Mouse (Mus musculus): ENCODE measurements around the gene Sh3bp4. TPM values are rescaled to one million over a fixed set of nuclear protein-coding genes. Genes with fewer than 3 reads are reported as not detected.

Sh3bp4 gene
- polyA plus RNA-seq, 1 experiment from 2014 or later: 15.7 TPM

DNA sequence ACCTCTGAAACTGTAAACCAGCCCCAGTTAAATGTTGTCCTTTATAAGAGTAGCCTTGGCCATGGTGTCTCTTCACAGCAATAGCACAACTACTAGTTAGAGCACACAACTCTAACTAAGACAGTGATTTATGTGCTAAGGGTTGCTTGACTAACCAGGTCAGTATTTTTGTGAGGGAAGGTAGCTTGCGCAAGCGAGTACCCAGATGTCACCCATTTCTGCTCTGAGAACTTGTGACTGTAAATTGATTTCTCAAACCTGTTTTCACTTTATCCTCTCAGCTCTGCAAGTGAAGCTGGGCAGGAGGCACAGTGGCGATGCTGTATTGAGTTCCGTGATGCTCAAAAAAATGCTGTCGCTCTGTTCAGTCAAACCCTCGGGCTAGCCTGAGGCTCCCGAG lies 117.2 kb downstream of the Sh3bp4 start:
- H3K9me3 ChIP-seq (replicated peaks; ENCODE audit: control insufficient read depth, low read length): no peaks in the 10 kb centered on the region
- H3K27me3 ChIP-seq (replicated peaks; ENCODE audit: control insufficient read depth, insufficient read depth, low read length): no peaks in the 10 kb centered on the region
- H3K4me1 ChIP-seq (ENCODE audit: control insufficient read depth, insufficient read depth, low read length): peaks cover 11% of the 10 kb centered on the region
- 85% methylated on average over 7 of the region's 7 CpGs for WGBS
- ATAC-seq (no peak), DNase-seq (ENCODE audit: low spot score) (no peak)
- no peak overlapping the region for H3K4me3 ChIP-seq (ENCODE audit: low read depth, low read length)
- H3K4me2 ChIP-seq (ENCODE audit: low read length): no peak overlapping the region
- no peak overlapping the region for H3K9ac ChIP-seq (ENCODE audit: low read length)
- no peaks in the 10 kb centered on the region for H3K36me3 ChIP-seq (ENCODE audit: control insufficient read depth, insufficient read depth, low read length)
- H3K27ac ChIP-seq (ENCODE audit: low read depth, low read length): no peak overlapping the region

DNA sequence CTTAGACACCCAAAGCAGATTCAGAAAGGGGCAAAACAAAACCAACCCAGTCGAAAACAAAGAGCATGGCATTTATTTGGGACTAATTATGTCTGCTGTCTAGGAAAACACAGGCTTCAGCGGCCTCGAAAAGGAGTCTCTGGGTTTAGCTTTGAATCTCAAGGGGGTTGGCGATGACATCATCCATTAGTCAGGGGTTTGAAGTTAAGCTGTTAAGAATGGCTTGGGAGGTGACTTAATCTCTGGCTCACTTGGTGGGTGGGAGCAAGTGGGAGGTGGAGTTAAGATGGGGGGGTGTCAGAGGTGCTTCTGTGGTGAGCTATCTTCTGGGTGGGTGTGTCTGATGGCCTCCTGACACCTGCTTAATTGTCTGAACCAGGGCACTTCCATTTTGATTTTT lies 117.9 kb downstream of the Sh3bp4 start:
- no peak overlapping the region for H3K27ac ChIP-seq (ENCODE audit: low read depth, low read length)
- no peak overlapping the region for H3K4me3 ChIP-seq (ENCODE audit: low read depth, low read length)
- no peak overlapping the region for H3K4me2 ChIP-seq (ENCODE audit: low read length)
- DNase-seq (ENCODE audit: low spot score): peak; percentile 62
- no peaks in the 10 kb centered on the region for H3K36me3 ChIP-seq (ENCODE audit: control insufficient read depth, insufficient read depth, low read length)
- no peaks in the 10 kb centered on the region for H3K9me3 ChIP-seq (replicated peaks; ENCODE audit: control insufficient read depth, low read length)
- peaks cover 11% of the 10 kb centered on the region for H3K4me1 ChIP-seq (ENCODE audit: control insufficient read depth, insufficient read depth, low read length)
- H3K9ac ChIP-seq (ENCODE audit: low read length): no peak overlapping the region
- 0 out of 2 replicates have a peak, but pooled peaks have one; percentile 22 for ATAC-seq
- WGBS: 6% methylated on average over 4 of the region's 4 CpGs
- no peaks in the 10 kb centered on the region for H3K27me3 ChIP-seq (replicated peaks; ENCODE audit: control insufficient read depth, insufficient read depth, low read length)

DNA sequence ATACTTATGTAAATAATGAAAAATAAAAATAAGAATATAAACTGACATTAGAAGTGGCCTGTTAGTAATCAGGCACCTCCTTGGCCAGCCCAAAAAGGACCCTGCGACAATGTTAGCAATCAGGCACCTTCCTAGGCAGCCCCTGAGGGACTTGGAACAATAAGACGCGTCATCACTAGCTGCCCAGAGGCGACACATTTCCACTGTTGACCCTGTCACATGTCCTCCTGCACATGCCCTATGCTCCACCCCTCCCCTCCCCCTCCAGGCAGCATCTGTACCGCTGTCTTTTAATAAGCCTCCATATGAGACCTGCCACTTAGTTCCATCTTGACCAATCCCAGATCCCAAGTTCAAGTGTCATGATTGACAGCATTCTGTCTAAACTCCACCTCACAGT lies 119.0 kb downstream of the Sh3bp4 start:
- no peaks in the 10 kb centered on the region for H3K9me3 ChIP-seq (replicated peaks; ENCODE audit: control insufficient read depth, low read length)
- H3K4me1 ChIP-seq (ENCODE audit: control insufficient read depth, insufficient read depth, low read length): no peaks in the 10 kb centered on the region
- no peaks in the 10 kb centered on the region for H3K27me3 ChIP-seq (replicated peaks; ENCODE audit: control insufficient read depth, insufficient read depth, low read length)
- no peak overlapping the region for H3K27ac ChIP-seq (ENCODE audit: low read depth, low read length)
- H3K4me2 ChIP-seq (ENCODE audit: low read length): no peak overlapping the region
- 70% methylated on average over 5 of the region's 5 CpGs for WGBS
- H3K4me3 ChIP-seq (ENCODE audit: low read depth, low read length): no peak overlapping the region
- H3K36me3 ChIP-seq (ENCODE audit: control insufficient read depth, insufficient read depth, low read length): no peaks in the 10 kb centered on the region
- DNase-seq (ENCODE audit: low spot score): no peak
- H3K9ac ChIP-seq (ENCODE audit: low read length): no peak overlapping the region
- ATAC-seq: no peak

DNA sequence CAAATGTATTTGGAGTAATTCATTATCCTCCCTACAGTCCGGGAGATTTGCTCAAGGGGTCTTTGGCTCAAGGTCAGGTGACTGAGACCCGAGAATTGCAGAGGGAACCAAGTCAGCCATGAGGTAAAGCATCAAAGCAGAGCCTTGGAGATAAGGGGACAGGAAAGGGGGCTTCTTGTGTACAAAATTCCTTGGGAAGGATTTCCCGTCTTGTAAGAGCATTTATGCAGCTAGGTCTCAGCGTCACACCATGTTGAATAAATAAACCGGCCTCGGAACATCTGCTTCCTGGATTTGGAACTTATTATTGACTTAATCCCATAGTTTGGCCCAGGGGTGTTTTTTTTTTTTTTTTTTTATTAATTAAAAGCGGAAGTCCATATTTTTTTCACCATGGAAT lies 120.4 kb downstream of the Sh3bp4 start:
- Histone ChIP-seq H3K27me3 (replicated peaks; ENCODE audit: control insufficient read depth, insufficient read depth, low read length) (no peaks in the 10 kb centered on the region), H3K4me2 (ENCODE audit: low read length) (no peak overlapping the region), H3K9me3 (replicated peaks; ENCODE audit: control insufficient read depth, low read length) (no peaks in the 10 kb centered on the region), H3K27ac (ENCODE audit: low read depth, low read length) (no peak overlapping the region), H3K4me1 (ENCODE audit: control insufficient read depth, insufficient read depth, low read length) (no peaks in the 10 kb centered on the region), H3K36me3 (ENCODE audit: control insufficient read depth, insufficient read depth, low read length) (no peaks in the 10 kb centered on the region), H3K9ac (ENCODE audit: low read length) (no peak overlapping the region), H3K4me3 (ENCODE audit: low read depth, low read length) (no peak overlapping the region)
- WGBS: 55% methylated on average over 7 of the region's 7 CpGs
- DNase-seq (ENCODE audit: low spot score) (no peak), ATAC-seq (no peak)

DNA sequence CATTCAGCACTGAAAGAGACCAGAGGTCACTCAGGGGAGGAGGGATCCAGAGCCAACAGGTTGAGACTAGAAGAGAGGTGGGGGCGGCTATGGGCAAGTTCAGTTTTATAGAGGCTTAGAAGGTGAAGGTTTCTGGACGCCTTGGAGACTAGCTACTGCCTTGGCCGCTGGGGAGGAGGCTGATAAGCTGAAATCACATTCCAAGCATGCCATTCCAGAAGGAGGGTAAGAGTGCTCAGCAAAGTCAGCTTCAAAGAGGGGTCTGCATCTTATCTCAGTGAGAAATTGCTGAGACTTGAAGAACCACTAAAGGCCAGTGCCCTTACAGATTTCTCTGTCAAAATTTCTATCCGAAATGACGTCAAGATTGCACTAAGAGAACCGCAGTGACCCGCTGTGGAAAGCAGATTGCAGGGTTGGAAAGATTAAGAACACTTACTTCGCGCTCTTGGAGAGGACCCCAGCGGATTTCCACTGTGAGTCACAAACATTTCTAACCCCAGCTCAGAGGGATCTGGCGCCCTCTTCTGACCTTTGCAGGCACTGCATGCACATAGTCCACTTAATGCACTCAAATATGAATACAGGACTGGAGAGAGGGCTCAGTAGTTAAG lies 121.0 kb downstream of the Sh3bp4 start:
- no peaks in the 10 kb centered on the region for H3K36me3 ChIP-seq (ENCODE audit: control insufficient read depth, insufficient read depth, low read length)
- no peak for ATAC-seq
- H3K4me2 ChIP-seq (ENCODE audit: low read length): no peak overlapping the region
- 17% methylated on average over 11 of the region's 11 CpGs for WGBS
- H3K4me3 ChIP-seq (ENCODE audit: low read depth, low read length): no peak overlapping the region
- no peaks in the 10 kb centered on the region for H3K4me1 ChIP-seq (ENCODE audit: control insufficient read depth, insufficient read depth, low read length)
- H3K9ac ChIP-seq (ENCODE audit: low read length): no peak overlapping the region
- no peaks in the 10 kb centered on the region for H3K27me3 ChIP-seq (replicated peaks; ENCODE audit: control insufficient read depth, insufficient read depth, low read length)
- peak; percentile 61 for DNase-seq (ENCODE audit: low spot score)
- no peaks in the 10 kb centered on the region for H3K9me3 ChIP-seq (replicated peaks; ENCODE audit: control insufficient read depth, low read length)
- no peak overlapping the region for H3K27ac ChIP-seq (ENCODE audit: low read depth, low read length)

DNA sequence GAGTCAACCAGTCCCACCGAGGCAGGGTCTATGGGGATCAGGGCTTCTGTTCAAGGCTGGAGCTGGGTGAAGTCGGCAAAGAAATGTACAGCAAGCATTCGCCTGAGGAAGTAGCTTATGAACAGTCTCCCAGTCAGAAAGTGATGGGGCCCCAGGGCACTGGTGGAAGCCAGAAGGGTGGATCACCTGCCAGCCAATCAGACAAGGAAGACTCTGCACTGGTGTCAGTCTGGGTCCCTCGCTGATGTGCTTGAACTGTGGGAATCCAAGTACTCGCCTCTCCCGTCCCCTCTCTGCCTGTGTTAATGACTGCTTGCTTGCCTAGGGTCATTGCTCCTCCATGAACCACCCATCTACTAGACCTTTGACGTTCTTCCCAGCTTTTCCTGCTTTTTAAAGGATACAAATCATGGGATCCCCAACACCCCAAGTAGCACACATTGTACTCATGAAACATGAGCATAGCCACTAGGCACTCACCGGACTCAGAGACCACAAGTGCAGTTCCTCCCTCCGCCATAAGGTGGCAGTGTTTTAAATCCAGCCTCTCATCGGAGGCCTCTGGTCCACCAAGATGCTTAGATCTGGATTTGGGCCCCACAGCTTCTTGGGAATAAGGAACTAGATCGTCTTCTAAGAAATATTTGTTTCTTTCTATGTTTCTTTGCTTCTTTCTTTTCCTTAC lies 122.5 kb downstream of the Sh3bp4 start:
- no peak for ATAC-seq
- Histone ChIP-seq H3K4me1 (ENCODE audit: control insufficient read depth, insufficient read depth, low read length) (no peaks in the 10 kb centered on the region), H3K4me3 (ENCODE audit: low read depth, low read length) (no peak overlapping the region), H3K9me3 (replicated peaks; ENCODE audit: control insufficient read depth, low read length) (no peaks in the 10 kb centered on the region), H3K4me2 (ENCODE audit: low read length) (no peak overlapping the region), H3K27ac (ENCODE audit: low read depth, low read length) (no peak overlapping the region), H3K36me3 (ENCODE audit: control insufficient read depth, insufficient read depth, low read length) (no peaks in the 10 kb centered on the region), H3K27me3 (replicated peaks; ENCODE audit: control insufficient read depth, insufficient read depth, low read length) (no peaks in the 10 kb centered on the region), H3K9ac (ENCODE audit: low read length) (no peak overlapping the region)
- no peak for DNase-seq (ENCODE audit: low spot score)
- WGBS: 72% methylated on average over 11 of the region's 11 CpGs

DNA sequence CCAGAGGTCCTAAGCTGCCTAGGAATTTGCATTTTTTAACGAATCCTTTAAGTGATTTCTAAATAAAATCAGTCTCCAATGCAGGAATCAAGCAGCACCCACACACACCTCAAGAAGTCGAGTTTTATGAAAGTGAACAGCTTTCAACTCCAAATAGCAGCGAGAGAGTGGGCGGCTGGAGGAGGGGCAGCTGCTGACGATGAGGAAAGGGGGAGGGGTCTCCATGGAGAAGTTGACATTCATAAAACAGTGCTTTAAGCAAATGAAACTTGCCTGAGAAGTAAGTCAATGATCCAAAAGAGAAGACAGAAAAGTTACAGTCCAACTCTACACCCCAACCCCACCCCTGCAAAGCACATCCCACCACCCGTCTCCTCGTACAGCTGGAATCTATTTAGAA lies 123.4 kb downstream of the Sh3bp4 start:
- Histone ChIP-seq H3K9ac (ENCODE audit: low read length) (no peak overlapping the region), H3K27me3 (replicated peaks; ENCODE audit: control insufficient read depth, insufficient read depth, low read length) (no peaks in the 10 kb centered on the region), H3K27ac (ENCODE audit: low read depth, low read length) (no peak overlapping the region), H3K4me3 (ENCODE audit: low read depth, low read length) (no peak overlapping the region), H3K4me2 (ENCODE audit: low read length) (no peak overlapping the region), H3K9me3 (replicated peaks; ENCODE audit: control insufficient read depth, low read length) (no peaks in the 10 kb centered on the region), H3K4me1 (ENCODE audit: control insufficient read depth, insufficient read depth, low read length) (no peaks in the 10 kb centered on the region), H3K36me3 (ENCODE audit: control insufficient read depth, insufficient read depth, low read length) (no peaks in the 10 kb centered on the region)
- no peak for ATAC-seq
- 83% methylated on average over 7 of the region's 7 CpGs for WGBS
- no peak for DNase-seq (ENCODE audit: low spot score)

DNA sequence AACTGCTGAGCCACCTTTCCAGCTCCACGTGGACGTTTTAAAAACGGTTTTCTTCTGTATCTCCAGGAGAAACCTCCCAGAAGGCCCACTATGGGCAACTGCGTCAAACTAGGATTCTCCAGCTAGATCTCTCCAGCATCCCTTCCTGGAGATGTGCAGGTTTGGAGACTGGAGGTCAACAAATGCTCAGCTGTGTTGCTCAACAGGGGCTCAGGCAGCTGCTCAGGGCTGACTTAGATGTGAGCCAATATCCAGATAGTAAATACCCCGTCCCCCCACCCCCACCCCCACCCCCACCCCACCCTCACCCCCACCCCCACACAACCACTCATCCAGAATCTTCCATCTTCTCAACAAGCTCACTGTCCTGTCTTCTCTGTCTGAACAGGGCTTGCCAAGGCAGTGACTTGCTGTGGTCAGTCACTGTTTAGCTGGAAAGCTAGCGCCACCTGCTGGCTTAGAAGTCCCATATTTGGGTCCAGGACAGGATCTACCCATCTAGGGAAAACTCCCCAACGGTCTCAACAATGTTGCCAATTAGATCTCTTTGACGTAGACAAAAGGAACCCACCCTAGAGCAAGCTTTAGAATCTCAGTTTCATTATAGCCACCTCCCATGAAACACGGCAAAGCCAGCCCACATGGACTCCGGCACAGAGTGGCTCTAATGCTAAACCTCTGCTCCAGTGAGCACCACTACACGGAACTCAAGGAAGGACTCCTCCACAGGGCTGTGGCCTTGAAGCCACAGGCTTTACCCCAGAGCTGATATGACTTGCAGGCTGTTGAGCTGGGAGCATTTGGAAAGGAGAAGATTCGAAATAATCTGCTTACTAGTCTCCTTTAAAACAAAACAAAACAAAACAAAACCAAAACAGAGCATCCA lies 125.9 kb downstream of the Sh3bp4 start:
- WGBS: 41% methylated on average over 12 of the region's 12 CpGs
- Histone ChIP-seq H3K4me3 (ENCODE audit: low read depth, low read length) (no peak overlapping the region), H3K4me2 (ENCODE audit: low read length) (no peak overlapping the region), H3K9me3 (replicated peaks; ENCODE audit: control insufficient read depth, low read length) (no peaks in the 10 kb centered on the region), H3K36me3 (ENCODE audit: control insufficient read depth, insufficient read depth, low read length) (no peaks in the 10 kb centered on the region), H3K27ac (ENCODE audit: low read depth, low read length) (no peak overlapping the region), H3K4me1 (ENCODE audit: control insufficient read depth, insufficient read depth, low read length) (no peaks in the 10 kb centered on the region), H3K27me3 (replicated peaks; ENCODE audit: control insufficient read depth, insufficient read depth, low read length) (no peaks in the 10 kb centered on the region), H3K9ac (ENCODE audit: low read length) (no peak overlapping the region)
- DNase-seq (ENCODE audit: low spot score) (peak; percentile 94), ATAC-seq (peak; percentile 88)
